ENCODE assay signal across 24 mouse cellular contexts in the genomic region with DNA sequence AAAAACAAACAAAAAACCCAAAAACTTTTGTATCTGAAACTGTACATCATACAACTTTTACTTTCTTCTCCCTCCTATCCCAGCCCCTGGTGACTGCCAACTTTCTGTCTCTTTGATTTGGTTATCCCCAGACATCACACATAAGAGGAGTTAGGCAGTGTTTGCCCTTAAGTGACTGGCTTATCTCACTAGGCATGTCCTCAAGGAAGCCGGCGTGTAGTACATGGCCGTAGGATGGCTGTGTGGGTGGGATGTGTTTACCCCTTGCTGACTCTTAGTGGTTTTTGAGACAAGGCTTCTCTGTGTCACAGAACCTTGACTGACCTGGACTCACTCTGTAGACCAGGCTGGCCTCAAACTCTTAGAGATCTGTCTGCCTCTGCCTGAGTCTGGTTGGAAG. TPM values are rescaled to one million over a fixed set of nuclear protein-coding genes. Genes with fewer than 3 reads are reported as not detected.
DNase-seq lines count a peak whose midpoint lies in the region; ATAC-seq and TF ChIP-seq lines count a peak whose summit lies in the region.
"Had no signal": no experiment of that assay in that cellular context is flagged by ENCODE, and none has a peak within 500 bp of the region (broad histone marks: within the 10 kb centered on the region; RNA-seq: fewer than 3 reads in every experiment).

No protein-coding gene starts in this region.

- ATAC-seq in intestine, embryonic 14.5 days (replicated peaks; ENCODE audit: low FRiP score, low TSS enrichment, low read depth), result no peak
- no peak for ATAC-seq in intestine, embryonic 16.5 days
- peak; percentile 58 for ATAC-seq in megakaryocyte progenitor cell, adult 5-6 weeks (replicated peaks; ENCODE audit: poor library complexity)
- ATAC-seq in forebrain, postnatal 0 days, result no peak
- ATAC-seq: activated CD4-positive, CD25-positive, alpha-beta regulatory T cell, adult 4 months had no signal

- H3K36me3 ChIP-seq in intestine, embryonic 14.5 days (ENCODE audit: control insufficient read depth, insufficient read depth, low read length), result 0 out of 2 replicates have a peak, but pooled peaks cover 3% of the 10 kb centered on the region
- H3K36me3 ChIP-seq in intestine, embryonic 16.5 days (ENCODE audit: control insufficient read depth, insufficient read depth, low read length), result no peaks in the 10 kb centered on the region
- H3K36me3 ChIP-seq in forebrain, postnatal 0 days (ENCODE audit: insufficient read depth), result no peaks in the 10 kb centered on the region
- H3K36me3 ChIP-seq: embryonic facial prominence, embryonic 15.5 days; hindbrain, embryonic 13.5 days; kidney, embryonic 15.5 days had no signal

- no peaks in the 10 kb centered on the region for H3K27me3 ChIP-seq in intestine, embryonic 14.5 days (replicated peaks; ENCODE audit: control insufficient read depth, insufficient read depth, low read length)
- H3K27me3 ChIP-seq in intestine, embryonic 16.5 days (replicated peaks; ENCODE audit: control insufficient read depth, insufficient read depth, low read length), result no peaks in the 10 kb centered on the region
- no peaks in the 10 kb centered on the region for H3K27me3 ChIP-seq in forebrain, postnatal 0 days (ENCODE audit: insufficient read depth, low read length)
- H3K27me3 ChIP-seq: embryonic facial prominence, embryonic 15.5 days; forebrain, embryonic 12.5 days; hindbrain, embryonic 13.5 days; kidney, embryonic 15.5 days had no signal

- no peaks in the 10 kb centered on the region for H3K9me3 ChIP-seq in intestine, embryonic 14.5 days (ENCODE audit: control insufficient read depth, low read length)
- H3K9me3 ChIP-seq in intestine, embryonic 16.5 days (ENCODE audit: control insufficient read depth, low read length), result no peaks in the 10 kb centered on the region
- no peaks in the 10 kb centered on the region for H3K9me3 ChIP-seq in forebrain, postnatal 0 days (ENCODE audit: low read length)
- H3K9me3 ChIP-seq: embryonic facial prominence, embryonic 10.5 days; embryonic facial prominence, embryonic 15.5 days; forebrain, embryonic 12.5 days; hindbrain, embryonic 13.5 days; kidney, embryonic 15.5 days had no signal

- H3K4me3 ChIP-seq in intestine, embryonic 14.5 days (ENCODE audit: low read depth, low read length), result no peak overlapping the region
- no peak overlapping the region for H3K4me3 ChIP-seq in intestine, embryonic 16.5 days (ENCODE audit: low read length)
- no peak overlapping the region for H3K4me3 ChIP-seq in forebrain, postnatal 0 days (ENCODE audit: low read depth, low read length)
- no peak overlapping the region for H3K4me3 ChIP-seq in layer of hippocampus, adult 2 months
- H3K4me3 ChIP-seq: embryonic facial prominence, embryonic 10.5 days; embryonic facial prominence, embryonic 15.5 days; forebrain, embryonic 12.5 days; hindbrain, embryonic 13.5 days; kidney, embryonic 15.5 days; left cerebral cortex, adult 2 months had no signal

- TF ChIP-seq CTCF in forebrain, postnatal 0 days (IDR thresholded peaks at IDR 0.05; ENCODE audit: low read depth), result no peak
- TF ChIP-seq CTCF in layer of hippocampus, adult 2 months (conservative IDR thresholded peaks at IDR 0.05), result no peak

- H3K4me1 ChIP-seq in intestine, embryonic 14.5 days (replicated peaks; ENCODE audit: control insufficient read depth, insufficient read depth, low read length), result peaks cover 22% of the 10 kb centered on the region
- peaks cover 10% of the 10 kb centered on the region for H3K4me1 ChIP-seq in intestine, embryonic 16.5 days (ENCODE audit: control insufficient read depth, insufficient read depth, low read length)
- H3K4me1 ChIP-seq in forebrain, postnatal 0 days (ENCODE audit: insufficient read depth), result peaks cover 8% of the 10 kb centered on the region

- no peak overlapping the region for H3K9ac ChIP-seq in intestine, embryonic 14.5 days (ENCODE audit: low read length)
- no peak overlapping the region for H3K9ac ChIP-seq in intestine, embryonic 16.5 days (ENCODE audit: low read depth, low read length)
- H3K9ac ChIP-seq in forebrain, postnatal 0 days, result no peak overlapping the region
- H3K9ac ChIP-seq: embryonic facial prominence, embryonic 15.5 days; forebrain, embryonic 12.5 days; hindbrain, embryonic 13.5 days; kidney, embryonic 15.5 days had no signal

- peak; percentile 27 for DNase-seq in intestine, embryonic 14.5 days (ENCODE audit: low spot score)
- DNase-seq in testis, postnatal 10 days (ENCODE audit: low spot score), result peak; percentile 15
- DNase-seq in testis, postnatal 14 days (ENCODE audit: low spot score), result no peak
- DNase-seq in forebrain, postnatal 0 days, result no peak
- no peak for DNase-seq in layer of hippocampus, adult 2 months (ENCODE audit: low spot score in 2 of 2)
- DNase-seq: adrenal gland, adult 2 months; adrenal gland, postnatal 36 days; cerebellum, adult 18-20 months; cerebellum, postnatal 14 days; gastrocnemius, postnatal 10 days; heart, postnatal 4 days; kidney, adult 18-20 months; kidney, postnatal 25 days; lung, postnatal 10 days; midbrain, embryonic 14.5 days had no signal

- H3K27ac ChIP-seq in intestine, embryonic 14.5 days (ENCODE audit: low read depth), result no peak overlapping the region
- H3K27ac ChIP-seq in intestine, embryonic 16.5 days (ENCODE audit: low read length), result no peak overlapping the region
- no peak overlapping the region for H3K27ac ChIP-seq in forebrain, postnatal 0 days (ENCODE audit: low read depth, low read length)
- no peak overlapping the region for H3K27ac ChIP-seq in layer of hippocampus, adult 2 months
- H3K27ac ChIP-seq: embryonic facial prominence, embryonic 10.5 days; embryonic facial prominence, embryonic 15.5 days; forebrain, embryonic 12.5 days; hindbrain, embryonic 13.5 days; kidney, embryonic 15.5 days; left cerebral cortex, adult 2 months had no signal

- no peak overlapping the region for H3K4me2 ChIP-seq in intestine, embryonic 14.5 days (ENCODE audit: low read length)
- H3K4me2 ChIP-seq in intestine, embryonic 16.5 days (ENCODE audit: low read depth, low read length), result no peak overlapping the region
- no peak overlapping the region for H3K4me2 ChIP-seq in forebrain, postnatal 0 days (ENCODE audit: low read depth)
- H3K4me2 ChIP-seq: embryonic facial prominence, embryonic 15.5 days; forebrain, embryonic 12.5 days; hindbrain, embryonic 13.5 days; kidney, embryonic 15.5 days had no signal

- WGBS in intestine, embryonic 14.5 days, result 60% methylated on average over 3 of the region's 3 CpGs
- WGBS in intestine, embryonic 16.5 days, result 75% methylated on average over 3 of the region's 3 CpGs
- WGBS in forebrain, postnatal 0 days, result 96% methylated on average over 3 of the region's 3 CpGs

RNA-seq across cellular contexts. Expression of a gene that starts 6.6 kb away (rescaled TPM):
- polyA plus RNA-seq in intestine, embryonic 14.5 days (2014; fragmentation: Nextera tagmentation; extraction: Ambion mirVana), result 41.6 and 43.0 TPM in 2 replicates
- 20.1 and 21.2 TPM in 2 replicates for polyA plus RNA-seq in intestine, embryonic 16.5 days (2015; fragmentation: Nextera tagmentation; extraction: Ambion mirVana)
- 20.8 and 29.9 TPM in 2 replicates for total RNA-seq in megakaryocyte progenitor cell, adult 5-6 weeks (2015)
- total RNA-seq in megakaryocyte progenitor cell, adult 5-6 weeks (2017), result 26.9 and 28.3 TPM in 2 replicates
- 38.1 and 43.1 TPM in 2 replicates for total RNA-seq in forebrain, postnatal 0 days (2014; rRNA removed)
- polyA plus RNA-seq in forebrain, postnatal 0 days (2015; fragmentation: Nextera tagmentation; extraction: Ambion mirVana), result 7.8 and 13.4 TPM in 2 replicates
- total RNA-seq in layer of hippocampus, adult 2 months (2021), result 100 to 1,000 TPM; 233 to 244 TPM

Comparison
In these comparisons a context has a peak if more than half of its experiments do, and no peak if none do; other contexts are left out.
1. DNase-seq: peak in intestine, embryonic 14.5 days (single experiment) and testis, postnatal 10 days (single experiment); none in testis, postnatal 14 days (single experiment), forebrain, postnatal 0 days (single experiment) and layer of hippocampus, adult 2 months (0 of 2).